Mouse (Mus musculus) layer of hippocampus, adult 8-10 months (tissue): ENCODE measurements around the gene Gfm2. TPM values are rescaled to one million over a fixed set of nuclear protein-coding genes. Genes with fewer than 3 reads are reported as not detected.

ENCODE experiments used
- DNase-seq, 2 experiments: peaks; one replicate each; pipeline ENCODE4 v3.0.0; 2022; ENCODE audit warnings: low spot score in 2 of 2
- total RNA-seq, 4 experiments: library from RNA; stranded (reverse); gene quantifications; 2 replicates each; pipeline ENCODE4 v1.2.4; 2022

Gene Gfm2
- total RNA-seq, 4 experiments from 2014 or later, result 24.0 to 36.5 (median 30.5) TPM

GRCm38 (mm10) chr13:97187693-97188092, 50.0 kb downstream of the Gfm2 start:
- DNase-seq, result no peak

- DNase-seq, result no peak
These were observed 54.9 kb downstream of the Gfm2 start for GRCm38 (mm10) chr13:97192649-97193048.

GRCm38 (mm10) chr13:97193420-97193819, 55.7 kb downstream of the Gfm2 start:
- DNase-seq, result peak; percentile 67 to 79

- no peak for DNase-seq
These were observed 58.6 kb downstream of the Gfm2 start for GRCm38 (mm10) chr13:97196186-97196924.

DNA sequence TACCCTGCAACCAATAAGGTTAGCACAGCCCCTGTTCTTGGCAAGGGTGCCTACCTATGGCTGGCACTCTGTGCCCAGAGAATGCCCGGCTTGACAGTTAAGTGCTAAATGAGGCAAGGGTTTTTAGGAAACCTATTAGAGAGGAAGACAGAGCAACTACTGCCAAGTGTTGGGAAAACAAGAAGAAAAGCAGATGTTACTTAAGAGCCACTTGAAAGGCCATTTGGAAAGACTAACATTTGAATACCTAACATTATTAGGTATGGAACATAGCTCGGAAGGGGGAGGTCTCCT, 59.1 kb downstream of the Gfm2 start:
- DNase-seq, result no peak

- peak; percentile 84 to 86 for DNase-seq
These were observed 60.3 kb downstream of the Gfm2 start, which contains the start of gene Hexb for GRCm38 (mm10) chr13:97197932-97198562. Gene Hexb (minus strand): TSS chr13:97198357.

DNA sequence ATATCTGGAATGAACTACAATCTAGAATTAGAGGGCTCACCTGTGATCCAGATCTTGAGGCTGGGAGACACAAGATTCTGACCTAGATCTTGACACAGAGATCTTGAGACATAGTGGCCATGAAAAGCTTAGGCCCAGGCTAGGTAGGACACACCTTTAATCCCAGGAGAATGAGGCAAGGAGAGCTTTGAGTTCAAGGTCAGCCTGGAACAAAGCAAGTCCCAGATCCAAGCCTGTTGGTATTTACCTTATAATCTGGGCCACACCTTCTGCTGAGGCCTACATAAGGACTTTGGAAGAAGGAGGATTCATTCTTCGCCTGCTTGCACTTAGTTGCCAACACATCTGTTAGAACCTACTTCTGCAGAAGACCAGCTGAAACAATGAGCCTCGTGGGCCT, 61.4 kb downstream of the Gfm2 start:
- DNase-seq, result no peak

DNA sequence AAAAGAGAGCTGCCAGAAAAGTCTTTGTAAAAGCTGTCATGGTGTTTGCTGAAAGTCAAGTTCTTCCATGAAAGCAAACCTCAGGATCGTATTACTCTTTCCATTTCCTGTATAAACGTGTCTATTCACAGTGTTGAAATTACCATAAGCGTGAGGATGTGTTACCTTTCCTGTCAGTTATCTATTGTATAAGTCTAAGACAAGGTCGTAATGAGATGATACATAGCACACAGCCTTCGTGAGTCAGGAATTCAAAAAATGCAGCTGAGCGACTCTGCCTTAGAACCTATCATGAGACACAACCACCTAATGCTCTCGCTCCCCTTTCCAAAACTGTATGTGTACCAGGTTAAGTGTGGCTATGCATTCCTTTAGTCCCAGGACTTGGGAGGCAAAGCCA, 63.3 kb downstream of the Gfm2 start:
- DNase-seq, result no peak

DNA sequence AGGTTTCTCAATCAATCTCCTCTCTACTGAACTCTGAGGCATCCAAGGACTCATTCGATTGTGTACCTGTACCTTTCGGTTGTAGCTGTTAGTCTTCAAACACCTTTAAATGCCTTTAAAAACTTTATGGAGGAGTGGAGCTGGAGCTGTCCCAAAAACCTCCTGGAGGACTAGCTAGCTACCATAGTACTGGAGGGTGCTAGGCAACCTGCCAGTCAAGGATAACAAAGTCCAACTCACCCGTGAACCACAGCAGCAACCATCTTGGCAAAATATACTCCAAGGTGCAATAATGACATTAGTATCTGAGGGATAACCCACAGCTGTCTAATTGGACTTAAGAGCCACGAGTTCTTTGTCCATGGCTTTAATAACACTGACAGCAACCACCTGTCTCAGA, 64.2 kb downstream of the Gfm2 start:
- DNase-seq, result no peak

GRCm38 (mm10) chr13:97205052-97205701, 67.4 kb downstream of the Gfm2 start:
- peak; percentile 85 to 86 for DNase-seq

- DNase-seq, result no peak
These were observed 68.3 kb downstream of the Gfm2 start for GRCm38 (mm10) chr13:97206046-97206445.

DNA sequence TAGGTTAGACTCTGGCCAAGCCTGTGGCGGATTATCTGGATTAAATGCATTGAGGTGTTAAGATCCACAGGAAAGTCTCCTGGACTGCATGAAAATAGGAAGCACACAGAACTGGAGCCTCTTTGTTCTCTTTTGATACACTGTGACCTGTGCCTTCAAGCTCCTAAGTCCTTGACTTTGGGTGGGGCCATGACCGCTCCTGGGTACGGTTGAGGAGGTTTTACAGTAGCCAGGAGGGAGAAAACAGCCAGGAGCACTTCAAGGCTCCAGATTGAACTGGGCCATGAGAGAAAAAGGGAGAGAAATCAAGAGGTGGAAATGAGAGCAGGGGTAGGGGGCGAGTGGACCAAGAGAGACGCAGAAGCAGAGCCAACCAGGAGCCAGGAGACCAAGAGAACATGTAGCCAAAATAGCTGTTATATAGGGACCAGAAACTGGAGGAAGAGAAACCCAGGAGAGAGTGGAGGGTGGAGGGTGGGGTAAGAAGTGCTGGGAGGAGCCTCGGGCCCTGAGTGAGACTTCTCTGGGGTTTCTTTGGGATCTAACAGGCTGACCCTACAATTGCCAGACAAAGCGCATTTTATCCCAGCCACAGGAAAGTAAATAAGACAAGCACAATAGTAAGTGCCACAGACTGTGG, 69.9 kb downstream of the Gfm2 start:
- DNase-seq, result no peak

GRCm38 (mm10) chr13:97208112-97208478, 70.4 kb downstream of the Gfm2 start:
- DNase-seq, result no peak

GRCm38 (mm10) chr13:97208500-97209010, 70.8 kb downstream of the Gfm2 start:
- no peak for DNase-seq

DNA sequence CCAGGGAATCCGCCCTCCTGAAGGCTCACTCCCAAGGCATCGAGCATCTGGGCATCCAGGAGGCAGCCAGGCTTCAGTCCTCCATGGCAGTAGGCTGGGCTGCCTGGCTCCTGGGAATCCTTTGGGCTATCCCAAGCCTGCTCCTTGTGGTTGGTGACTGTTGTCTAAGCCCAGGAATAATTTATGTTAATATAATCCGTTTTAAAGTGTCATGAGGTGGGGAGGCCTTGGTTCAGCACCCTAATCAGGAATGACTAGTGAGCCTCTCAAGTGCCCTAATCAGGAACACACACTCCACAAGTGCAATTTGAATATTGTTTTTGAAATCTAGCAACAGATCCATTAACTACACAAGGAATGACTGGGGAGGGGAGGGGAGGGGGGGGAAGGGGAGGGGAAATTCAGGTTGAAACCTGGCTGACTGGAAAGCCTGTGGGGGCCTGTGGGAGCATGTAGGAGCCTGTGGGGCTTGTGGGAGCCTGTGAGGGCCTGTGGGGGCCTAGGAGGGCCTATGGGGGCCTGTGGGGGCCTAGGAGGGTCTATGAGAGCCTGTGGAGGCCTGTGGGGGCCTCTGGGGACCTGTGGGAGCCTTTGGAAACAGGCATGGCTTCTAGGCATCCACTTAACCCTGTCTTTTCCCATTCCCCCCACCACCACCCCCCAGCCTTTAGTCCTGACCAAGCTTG, 77.0 kb downstream of the Gfm2 start:
- no peak for DNase-seq

DNA sequence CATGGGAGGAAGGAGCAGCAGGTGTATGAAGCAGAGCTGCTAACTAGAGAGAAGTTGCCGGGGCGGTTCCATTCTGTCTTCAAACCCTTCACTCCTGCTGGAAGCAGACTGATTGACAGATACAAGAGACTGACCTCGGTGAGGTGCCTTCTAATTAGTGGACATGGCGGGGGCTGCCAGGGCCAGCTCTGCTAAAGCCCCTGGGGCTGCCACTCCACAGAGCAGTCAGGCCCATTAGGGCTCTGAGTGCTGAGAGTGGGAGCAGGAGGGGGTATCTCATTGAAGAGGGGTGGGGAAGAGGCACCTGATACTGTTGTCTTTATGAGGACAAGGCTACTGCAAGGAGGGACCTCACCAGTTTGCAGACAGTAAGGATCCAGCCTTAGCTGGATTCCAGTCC, 77.8 kb downstream of the Gfm2 start:
- no peak for DNase-seq

- no peak for DNase-seq
These were observed 78.5 kb downstream of the Gfm2 start for GRCm38 (mm10) chr13:97216196-97216595.

DNA sequence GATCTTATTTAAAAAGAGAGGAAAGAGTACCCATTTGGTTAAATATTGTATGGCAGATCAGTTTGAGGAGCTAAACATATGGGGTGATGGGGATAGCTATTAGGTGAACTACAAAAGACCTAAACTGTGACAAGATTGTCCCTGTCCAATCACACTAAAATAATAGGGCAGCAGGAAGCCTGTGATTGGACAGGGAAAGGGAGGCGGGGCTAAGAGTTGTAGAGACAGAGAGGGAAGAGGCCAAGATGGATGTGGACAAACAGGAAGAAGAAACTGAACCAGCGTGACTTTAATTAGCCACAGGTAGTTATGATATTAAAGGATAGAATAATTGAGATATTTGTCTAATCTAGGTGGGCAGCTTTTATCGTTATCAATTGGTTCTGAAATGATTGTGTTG, 82.3 kb downstream of the Gfm2 start:
- DNase-seq, result no peak

GRCm38 (mm10) chr13:97223856-97224255, 86.1 kb downstream of the Gfm2 start:
- DNase-seq, result no peak

- no peak for DNase-seq
These were observed 86.7 kb downstream of the Gfm2 start for GRCm38 (mm10) chr13:97224341-97224982.

- DNase-seq, result no peak
These were observed 87.4 kb downstream of the Gfm2 start for GRCm38 (mm10) chr13:97225130-97225529.
